Mouse (Mus musculus) retina, postnatal 7 days (tissue): Measurements from ENCODE around the gene D430041D05Rik.

Experiments used
- DNase-seq: peaks from one replicate; pipeline ENCODE4 v3.0.0-alpha.2; 2012; ENCODE audit warnings: low read depth, low spot score

The D430041D05Rik gene

DNA sequence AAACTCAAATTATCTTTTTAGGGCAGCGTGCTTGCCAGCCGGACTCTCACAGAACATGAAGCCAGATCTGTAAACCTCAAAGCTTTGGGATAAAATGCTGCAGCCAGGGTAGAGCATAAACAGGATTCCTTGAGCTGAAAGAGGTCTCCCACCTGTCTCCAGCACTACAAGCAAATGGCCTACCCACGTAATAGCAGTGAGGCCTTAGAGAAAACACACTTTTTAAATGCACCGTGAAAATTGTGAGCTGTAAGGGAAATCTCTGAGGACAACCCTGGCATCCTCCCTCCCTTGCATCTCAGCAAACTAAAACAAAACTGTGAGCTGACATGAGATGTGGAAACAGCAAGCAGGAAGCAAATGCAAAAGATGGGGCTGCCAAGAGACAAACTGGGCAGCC lies 253.0 kb downstream of the D430041D05Rik start:
- no peak for DNase-seq

DNA sequence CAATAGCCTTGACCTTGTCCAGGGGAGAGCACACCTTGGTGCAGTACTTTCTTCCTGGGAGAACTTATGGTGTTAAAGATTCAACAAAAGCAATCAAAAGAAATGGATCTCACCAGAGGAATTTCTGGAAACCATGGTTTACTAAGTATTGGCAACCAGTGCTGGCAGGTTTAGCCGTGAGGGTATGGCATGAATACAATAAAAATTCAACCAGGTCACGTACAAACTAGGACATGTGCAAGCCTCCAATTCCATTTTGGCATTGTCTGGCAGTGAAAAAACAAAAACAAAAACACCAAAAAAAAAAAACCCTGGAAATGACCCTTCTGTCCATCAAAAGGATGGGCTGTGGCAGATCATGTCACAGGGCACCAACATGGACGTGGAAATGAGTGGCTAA lies 256.9 kb downstream of the D430041D05Rik start:
- no peak for DNase-seq

DNA sequence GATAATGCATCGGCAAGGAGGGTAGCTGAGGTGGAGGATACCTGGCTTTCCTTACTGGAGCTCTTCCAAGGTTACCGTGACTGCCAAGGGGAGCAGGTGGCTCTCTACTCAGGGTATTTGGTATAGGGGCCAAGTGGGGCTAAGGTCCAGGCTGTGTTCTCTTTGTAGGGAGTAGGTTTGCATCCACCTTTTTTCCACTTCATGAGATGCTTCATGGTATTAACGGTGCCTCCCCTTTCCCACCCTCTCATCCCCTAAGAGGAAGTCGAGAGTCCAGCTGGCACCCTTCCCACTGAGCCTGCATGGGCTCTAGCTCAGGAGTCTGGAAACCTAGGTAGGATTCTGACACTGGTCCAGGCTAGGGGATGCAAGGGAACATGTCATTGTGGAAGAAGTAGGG lies 257.5 kb downstream of the D430041D05Rik start:
- no peak for DNase-seq

DNA sequence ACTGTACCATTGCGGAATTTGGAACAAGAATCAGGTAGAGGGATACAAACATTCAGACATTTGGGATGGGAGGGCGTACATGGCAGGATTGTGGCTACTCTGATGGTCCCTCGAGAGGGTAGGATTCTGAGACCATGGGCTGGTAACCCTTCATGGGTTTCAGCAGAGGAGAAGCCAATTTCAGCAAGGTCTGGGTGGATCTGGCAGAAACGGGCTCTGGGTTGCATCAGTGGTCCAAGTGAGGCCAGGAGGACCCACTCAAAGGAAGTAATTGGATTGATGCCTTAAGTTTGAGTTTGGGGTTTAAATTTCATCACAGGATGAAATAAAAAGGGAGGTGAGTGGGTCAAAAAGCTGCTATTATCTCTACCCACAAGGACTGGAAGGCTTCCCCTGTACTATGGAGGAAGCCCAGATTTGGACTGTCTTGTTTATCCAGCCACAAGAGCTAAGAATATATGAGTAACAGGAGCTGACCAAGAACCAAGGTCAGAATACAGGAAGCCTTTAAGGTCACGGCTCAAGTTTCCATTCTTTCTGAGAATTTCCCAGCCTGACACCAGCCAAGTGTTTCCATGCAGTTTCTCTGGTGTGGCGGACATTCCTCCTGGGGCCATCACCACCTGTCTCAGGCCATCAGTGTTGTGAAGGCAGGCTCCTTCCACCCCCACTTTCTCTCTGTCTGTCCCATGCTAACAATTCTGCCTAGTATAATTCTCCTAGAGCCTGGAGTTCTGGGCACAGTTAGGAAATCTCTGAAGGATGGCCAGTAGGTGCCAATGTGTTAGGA lies 260.0 kb downstream of the D430041D05Rik start:
- DNase-seq = no peak

DNA sequence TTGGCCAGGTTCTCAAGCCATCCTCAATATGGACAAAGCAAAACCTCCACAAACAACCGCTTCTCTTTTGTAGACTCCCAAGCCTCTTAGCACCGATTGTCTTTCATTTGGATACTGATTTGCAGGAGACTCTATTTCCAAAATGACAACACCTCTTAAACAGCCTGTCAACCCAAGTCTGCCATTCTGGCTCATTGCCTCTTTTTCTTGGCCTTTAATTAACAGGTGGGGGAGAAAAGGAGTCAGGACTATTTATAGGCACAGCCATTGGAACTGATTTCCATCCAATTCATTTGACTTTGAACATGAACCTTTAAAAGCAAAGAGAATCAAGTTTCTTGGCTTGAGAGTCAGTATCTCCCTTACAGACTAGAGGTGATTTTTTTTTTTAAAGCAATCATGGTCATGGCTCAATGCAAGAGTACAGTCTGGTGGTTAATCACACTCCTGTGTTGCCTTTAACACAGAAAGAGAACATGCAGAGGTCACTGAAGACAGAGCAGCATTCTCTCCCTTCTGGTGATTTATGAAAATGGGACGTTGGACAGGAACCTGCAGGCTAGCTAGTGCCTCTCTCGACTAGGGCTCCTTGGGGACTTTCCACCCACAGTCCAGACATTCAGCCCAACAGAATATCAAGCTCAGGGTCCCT lies 262.8 kb downstream of the D430041D05Rik start:
- DNase-seq = no peak

DNA sequence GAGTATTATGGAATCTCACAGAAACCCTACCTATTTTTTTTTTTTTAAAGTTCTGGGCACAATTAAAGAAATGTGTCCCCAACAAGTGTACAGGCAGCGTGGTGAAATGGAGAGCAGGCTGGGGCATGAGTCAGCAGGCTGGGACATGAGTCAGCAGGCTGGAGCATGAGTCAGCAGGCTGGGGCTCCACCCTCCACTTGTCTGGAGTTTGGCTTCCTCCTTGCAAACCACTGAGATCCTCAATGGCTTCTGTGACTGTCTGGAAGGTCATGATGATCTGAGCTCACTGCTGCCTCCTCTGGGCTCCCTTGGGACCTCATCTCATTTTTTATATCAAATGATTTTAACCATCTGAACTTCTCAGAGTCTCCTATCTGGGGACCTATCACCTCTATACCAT lies 264.8 kb downstream of the D430041D05Rik start:
- DNase-seq = no peak

DNA sequence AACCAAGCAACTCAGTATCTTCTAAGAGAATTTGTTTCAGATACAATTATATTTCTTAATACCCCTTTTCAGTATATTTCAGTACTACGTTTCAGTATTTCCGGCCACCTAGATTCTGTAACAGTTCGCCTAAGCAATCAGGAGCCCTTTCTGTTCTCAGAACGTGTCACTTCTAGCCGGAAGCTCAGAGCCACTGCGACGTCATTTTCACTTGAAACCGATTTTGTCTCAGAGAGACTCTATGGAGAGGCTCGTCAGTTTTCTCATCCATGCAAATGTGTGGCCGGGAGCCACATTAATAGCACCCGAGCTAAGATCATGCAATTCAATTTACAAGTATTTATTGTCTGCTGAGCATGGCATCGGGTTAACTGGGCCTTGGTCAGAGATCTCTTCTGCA lies 266.8 kb downstream of the D430041D05Rik start:
- DNase-seq = no peak

DNA sequence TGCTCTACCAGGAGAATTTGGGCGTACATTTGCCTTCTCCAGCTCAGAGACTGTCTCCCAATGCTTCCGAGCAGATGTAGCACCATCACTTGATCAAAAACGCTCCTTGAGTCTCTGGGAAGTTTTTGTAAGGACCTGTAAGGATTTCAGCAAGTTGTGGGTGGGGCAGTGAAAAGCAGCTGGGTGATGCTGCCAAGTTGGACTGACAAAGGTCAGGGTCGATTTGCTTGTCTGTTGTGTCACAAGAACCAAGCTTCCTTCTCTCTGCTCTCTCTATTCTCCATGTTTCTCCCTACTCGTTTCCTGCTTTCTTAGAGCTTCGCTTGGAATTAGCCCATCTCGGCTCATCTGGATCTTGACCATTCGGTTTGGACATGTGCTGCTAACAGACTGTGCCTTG lies 268.7 kb downstream of the D430041D05Rik start:
- DNase-seq = no peak

DNA sequence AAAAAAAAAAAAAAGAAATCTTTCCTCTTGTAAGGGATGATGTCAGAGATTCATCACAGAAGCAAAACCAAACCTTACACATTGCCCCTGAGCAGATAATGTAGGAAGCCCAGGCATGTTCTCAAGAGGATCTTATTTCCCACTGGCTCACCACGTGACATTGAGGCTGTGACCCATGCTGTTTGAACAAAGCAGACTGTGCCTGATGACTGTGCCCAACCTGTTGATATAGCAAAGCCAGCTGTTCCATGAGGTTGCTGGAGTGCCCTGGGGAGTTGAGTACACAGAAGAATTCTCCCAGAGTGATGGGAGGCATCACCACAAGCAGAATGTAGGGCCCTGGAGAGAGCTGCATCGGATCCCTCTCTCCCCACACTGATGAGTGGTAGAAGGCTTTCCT lies 274.9 kb downstream of the D430041D05Rik start:
- no peak for DNase-seq

DNA sequence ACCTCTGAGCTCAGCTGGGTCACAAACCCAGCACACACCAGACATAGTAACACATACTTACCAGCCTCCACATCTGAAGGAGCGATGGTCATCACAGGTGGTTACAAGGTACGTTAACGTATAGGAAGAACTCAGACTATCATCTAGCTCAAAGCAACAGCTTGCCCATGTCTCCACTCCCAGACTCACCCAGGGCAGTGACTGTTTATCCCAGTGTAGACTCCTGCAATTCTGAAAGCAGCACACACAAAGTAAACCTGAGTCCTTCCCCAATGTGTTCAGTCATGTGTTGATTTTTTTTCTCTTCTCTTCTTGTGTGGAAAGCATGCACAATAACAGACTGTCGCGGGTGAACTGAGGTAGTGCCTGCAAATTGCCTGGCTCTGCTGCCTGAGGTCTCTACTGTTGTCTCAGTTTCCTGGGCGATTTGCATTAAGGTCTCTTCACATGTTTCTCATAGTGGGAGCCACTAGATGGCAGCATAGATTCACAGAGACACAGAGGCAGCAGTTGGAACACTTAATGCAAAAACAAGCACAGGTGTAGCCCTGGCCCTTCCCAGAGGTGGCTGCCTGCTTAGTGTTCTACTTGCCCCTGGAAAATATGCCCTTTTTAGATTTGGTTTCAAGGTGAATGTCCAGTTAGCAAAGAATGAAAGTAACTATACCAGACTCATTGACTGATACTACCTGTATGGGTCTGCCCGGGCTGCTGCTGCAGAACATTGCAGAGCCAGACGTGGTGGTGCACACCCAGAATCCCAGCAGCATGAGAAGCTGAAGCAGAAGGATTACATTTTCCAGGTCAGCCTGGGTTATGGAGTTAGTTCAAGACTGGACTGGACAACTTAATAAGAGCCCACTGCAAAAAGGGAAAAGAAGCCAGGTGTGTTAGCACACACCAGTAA lies 276.4 kb downstream of the D430041D05Rik start:
- DNase-seq = peak; percentile 72

DNA sequence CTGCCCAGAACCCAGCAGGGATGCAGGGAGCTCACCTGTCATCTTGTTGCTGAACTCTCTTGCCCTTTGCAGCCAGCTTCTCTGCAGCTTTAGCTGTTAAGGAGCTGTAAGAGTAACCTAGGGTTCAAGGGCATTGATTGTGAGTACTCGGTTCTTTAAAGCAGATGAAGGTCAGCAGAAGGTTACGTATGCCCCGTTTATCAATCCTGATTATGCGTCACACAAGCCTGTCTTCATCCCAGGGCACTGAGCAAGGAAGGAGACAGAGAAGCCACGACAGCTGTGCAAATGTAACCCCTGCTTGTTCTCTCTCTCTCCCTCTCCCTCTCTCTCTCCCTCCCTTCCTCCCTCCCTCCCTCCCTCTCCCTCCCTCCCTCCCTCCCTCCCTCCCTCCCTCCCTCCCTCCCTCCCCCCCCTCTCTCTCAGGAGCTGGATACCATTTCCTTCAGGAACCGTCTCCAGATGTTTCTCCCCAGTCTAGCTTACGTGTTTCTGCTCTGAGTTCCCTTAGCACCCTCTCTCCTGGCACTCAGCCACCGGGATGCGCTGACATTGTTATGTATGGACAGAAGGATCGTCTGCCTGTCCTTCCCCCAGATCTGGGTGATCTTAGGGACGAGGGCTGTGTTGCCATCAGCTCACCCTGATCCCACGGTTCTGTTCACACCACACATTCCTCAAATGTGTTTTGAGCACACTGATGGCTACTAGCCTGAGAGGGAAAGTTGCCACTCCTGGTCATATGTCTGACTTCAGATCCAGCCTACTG lies 277.6 kb downstream of the D430041D05Rik start:
- no peak for DNase-seq

DNA sequence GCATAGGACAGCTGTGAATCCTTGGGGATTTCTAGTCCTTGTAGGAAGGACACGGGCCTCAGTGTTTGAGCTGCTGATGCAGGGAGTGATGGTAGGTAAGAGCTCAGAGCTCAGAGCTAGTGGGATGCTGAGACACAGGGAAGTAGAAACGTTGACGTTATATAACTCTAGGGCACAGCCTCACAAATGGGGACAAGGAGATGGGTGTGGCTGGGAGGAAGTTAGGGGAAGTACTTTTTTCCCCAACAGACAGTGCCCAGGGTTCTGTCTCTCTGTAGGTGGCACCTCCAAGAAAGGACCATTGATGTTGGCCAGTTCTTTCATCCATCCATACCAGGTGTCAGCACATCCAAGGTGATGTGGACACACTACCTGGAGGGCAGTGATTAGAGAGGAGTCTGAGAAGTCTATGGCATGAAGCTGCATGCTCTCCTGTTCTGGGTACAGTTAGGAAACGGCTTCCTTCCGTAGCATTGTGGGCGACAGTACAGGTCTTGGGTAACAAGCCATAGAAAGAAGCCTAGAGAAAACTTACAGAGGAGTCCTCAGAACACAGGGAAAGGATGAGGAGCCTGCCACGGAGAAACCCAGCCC lies 278.4 kb downstream of the D430041D05Rik start:
- DNase-seq = no peak

DNA sequence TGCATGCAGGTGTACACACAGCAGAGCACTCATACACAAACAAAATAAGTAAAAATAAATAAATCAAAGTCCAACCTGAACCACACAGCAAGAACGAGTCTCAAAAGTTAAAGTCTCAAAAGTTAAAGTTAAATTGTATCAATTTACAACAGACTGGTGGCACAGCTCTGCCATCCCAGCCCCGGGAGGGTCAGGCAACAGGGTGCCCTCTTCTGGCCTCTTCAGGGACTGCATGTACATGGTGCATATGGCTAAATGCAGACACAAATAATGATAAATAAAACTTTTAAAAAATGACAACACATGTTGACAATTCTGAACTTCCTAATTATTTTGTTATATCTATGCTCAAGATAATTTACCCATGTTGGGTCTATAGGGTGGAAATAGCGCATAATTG lies 279.8 kb downstream of the D430041D05Rik start:
- DNase-seq = no peak

DNA sequence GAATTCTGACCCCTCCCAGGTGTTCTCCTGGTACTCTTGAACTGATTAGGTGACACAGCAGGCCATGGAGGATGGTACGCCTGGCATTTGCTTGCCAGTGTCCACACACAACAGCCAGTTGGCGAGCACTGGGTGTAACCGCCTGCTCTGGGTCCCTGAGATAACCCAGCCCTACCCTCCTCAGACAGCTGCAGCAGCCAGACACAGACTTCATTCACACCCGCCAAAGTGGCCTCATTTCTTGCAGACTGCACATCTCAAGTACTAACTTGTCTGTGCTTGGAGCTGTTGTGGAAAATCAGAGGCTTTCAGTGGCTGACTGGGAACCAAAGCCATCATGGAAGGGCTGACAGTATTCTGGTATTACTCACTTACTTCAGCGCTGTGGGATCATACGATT lies 280.6 kb downstream of the D430041D05Rik start:
- DNase-seq = no peak

DNA sequence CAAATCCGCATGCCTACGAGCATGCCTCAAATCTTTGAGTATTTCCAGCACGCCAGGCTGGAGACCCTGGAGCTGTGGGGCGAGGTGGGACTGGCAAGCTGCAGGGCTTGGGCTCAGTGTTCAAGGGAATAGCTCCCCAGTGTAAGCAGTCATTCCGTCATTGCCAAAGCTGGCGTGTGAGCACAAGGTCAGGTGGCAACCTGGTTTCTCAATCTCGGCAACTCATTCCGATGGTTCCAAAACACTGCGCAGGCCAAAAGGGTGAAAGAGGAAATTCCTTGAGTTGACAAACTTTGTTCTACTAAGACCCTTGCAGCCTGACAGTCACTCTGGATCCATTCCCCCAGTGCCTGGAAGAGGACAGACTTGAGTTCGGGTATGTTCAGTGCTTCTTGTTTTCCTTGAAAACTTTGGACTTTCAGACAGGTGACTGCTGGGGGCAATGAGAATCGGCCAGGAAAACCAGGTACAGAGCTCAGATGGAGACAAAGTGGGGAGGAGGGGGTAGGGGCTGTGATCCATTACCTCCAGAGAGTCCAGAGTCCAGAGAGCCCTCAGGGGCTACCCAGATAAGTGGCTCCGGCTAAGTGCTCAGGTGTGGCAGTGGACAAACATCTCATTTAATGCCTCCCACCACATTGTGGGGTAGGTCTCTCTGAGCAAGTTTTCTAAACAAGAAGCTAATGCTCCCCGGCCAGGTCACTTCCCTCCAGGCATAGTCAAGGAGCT lies 281.8 kb downstream of the D430041D05Rik start:
- no peak for DNase-seq

DNA sequence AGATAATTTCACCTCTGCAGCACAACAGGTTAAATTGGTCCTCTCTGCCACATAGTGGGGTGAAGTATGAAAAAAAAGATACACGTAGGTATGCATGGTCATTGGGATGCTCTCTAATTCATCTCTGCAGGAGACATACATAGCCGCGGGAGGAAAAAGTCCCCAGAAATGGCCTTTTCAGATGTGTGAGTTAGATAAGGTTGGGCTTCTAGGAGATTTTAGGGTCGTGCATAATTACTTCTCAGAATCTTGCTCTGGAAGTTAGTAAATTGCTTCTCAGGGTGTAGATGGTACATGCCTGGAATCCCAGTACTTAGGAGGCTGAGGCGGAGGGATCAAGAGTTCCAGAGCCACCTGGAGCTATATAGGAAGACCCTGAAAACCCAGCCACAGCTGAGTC lies 286.7 kb downstream of the D430041D05Rik start:
- DNase-seq = no peak

DNA sequence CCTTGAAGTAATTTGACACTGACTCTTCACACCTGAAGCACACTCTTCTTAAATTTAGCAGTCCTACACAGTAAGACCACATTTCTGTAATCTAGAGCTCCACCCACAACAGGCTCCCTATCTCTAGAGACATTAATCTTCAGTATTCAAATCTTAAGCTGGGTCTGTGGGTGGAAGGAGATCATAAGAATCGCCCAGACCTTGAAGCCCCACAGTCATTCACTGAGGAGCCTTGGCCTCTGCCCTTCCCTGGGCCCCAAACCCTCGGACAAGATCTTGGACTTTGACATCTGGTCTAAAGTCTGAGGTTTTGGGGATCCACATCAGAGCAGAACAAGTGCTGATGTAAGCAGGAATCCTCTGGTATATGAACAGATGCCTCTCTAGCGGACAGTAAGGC lies 287.3 kb downstream of the D430041D05Rik start:
- DNase-seq = no peak

DNA sequence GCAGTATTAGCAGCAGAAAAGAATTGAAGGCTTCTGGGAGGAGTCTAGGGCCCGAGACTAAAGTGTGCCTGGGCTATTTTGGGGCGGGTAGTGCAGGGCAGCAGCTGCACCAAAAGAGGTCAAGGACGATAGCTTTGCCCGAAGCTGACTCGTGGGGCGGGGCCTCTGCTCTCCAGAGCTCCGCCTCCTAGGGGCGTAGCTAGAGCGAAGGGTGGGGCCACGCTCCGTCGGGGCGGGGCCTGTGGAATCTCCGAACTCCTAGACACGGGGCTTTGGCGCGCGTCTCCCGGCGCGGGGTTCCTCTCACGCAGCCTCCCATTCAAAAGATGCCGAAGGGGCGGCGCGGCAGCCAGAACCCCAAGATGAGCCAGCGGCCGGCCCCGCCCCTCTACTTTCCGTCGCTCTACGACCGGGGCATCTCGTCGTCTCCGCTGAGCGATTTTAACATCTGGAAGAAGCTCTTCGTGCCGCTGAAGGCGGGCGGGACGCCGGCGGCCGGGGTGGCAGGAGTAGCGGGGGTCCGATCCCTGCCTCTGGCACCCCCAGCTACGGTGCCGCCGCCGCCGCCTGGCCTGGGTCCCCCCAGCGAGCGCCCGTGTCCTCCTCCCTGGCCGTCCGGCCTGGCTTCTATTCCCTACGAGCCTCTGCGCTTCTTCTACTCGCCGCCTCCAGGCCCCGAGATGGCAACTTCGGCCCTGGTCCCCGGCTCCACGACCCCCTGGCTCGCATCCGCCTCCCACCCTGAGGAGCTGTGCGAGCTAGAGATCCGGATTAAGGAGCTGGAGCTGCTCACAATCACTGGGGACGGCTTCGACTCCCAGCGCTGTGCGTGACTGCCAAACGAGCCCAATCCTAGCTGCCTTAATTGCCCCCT lies 288.1 kb downstream of the D430041D05Rik start, which contains the start of gene A930018P22Rik:
Gene A930018P22Rik, plus strand, starts transcription at position 265 of the 874 bp plus-strand sequence.
- peak; percentile 81 for DNase-seq
